Mouse (Mus musculus) telencephalon, adult 2 months (tissue): ENCODE results near the gene Vsig2.

ENCODE experiments used
- DNase-seq: peaks from one replicate; pipeline ENCODE4 v3.0.0-alpha.2; 2011; ENCODE audit warnings: low read depth, low spot score

Gene Vsig2

DNA sequence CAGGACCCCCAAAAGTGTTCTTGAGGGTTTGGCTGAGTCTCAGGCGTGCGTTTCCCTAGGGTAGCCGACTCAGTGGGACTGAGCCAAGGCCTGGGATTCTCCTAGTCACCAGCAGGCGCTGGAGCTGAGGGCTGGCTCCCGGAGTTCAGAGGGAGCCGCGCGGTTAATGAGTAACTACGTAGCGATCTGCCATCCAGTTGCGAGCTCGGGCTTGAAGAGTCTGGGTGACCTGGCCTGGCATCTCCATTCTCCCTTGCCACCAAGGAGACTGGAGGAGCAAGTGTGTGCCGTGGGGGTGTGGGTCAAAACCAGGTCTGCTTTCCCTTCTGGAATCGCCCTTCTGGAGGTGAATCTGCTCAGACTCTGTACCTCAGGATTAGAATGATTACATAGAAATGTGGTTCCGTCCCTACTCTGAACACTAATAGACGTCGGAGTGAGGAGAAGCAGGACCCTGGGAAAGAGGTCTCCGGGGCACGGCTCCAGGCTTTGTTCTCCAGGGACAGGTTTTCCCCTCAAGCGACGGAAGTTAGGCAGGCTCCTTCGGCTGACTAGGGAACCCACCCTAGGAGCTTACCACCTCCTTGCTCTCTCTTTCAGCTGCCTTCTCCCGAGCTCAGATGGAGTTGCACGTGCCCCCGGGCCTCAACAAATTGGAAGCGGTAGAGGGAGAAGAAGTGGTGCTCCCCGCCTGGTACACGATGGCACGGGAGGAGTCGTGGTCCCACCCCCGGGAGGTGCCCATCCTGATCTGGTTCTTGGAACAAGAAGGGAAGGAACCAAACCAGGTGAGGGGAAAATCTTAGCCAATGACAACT, 8.0 kb upstream of the Vsig2 start:
- DNase-seq = no peak

GRCm38 (mm10) chr9:37536851-37537250, 2.2 kb upstream of the Vsig2 start:
- no peak for DNase-seq

DNA sequence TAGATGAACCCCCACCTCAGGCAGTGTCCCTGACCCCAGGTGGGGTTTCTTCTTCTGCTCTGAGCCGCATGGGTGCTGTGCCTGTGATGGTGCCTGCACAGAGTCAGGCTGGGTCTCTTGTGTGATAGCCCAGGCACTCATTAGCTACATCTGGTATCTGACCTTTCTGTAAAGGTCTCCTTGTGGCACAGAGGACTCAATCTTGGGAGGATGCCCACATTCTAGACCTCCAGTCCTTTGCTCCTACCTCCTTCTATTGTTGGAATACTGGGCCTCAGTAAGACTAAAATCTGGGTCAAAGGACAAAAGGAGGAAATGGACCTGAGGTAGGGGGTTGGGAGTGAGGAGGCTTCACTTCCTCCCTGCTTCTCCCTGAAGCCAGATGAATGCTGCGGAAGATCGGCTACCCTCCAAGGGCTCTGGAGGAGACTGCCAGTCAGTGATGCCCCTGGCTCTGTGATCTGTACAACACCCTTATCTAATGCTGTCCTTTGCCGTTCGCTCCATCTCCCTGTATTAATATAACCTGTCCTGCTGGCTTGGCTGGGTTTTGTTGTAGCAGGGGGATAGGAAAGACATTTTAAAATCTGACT, 1.3 kb upstream of the Vsig2 start:
- DNase-seq = no peak

- no peak for DNase-seq
These were observed 1.2 kb downstream of the Vsig2 start for GRCm38 (mm10) chr9:37540226-37540625.

DNA sequence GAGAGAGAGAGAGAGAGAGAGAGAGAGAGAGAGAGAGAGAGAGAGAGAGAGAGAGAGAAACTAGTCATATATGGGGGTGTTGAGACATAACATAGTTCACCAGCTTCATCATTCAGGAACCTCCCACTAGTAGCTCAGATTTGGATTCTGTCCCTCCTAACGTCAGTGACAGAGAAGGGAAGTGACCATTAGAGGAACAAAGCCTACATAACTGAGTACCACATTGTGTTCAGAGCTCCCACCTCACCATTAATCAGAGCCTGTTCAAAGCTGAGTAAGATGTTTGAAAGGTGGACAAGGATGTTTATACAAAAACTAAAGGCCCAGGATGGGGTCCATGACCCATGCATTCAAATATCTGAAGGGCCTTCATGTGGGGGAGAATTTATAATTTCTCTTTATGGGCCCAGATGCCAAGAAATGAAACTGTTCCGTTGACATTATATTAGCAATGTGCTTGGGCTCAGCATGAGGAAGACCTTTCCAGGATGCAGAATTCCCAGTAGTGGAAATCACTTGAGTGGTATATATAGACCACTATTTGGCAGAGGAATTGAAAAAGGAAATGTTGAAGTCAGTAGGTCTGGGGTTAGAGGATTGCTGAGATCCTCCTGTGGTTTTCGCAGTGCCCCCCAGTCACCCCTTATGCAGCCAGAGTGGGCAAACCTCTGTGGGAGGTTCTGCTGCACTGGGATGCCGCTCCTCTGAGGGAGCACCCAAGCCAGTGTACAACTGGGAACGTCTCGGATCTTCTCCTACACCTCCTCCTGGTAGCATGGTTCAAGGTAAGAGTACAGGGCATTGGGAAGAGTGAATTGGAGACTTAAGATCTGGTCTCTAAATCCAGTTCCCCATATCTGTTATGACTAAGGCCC, 1.9 kb downstream of the Vsig2 start:
- no peak for DNase-seq

DNA sequence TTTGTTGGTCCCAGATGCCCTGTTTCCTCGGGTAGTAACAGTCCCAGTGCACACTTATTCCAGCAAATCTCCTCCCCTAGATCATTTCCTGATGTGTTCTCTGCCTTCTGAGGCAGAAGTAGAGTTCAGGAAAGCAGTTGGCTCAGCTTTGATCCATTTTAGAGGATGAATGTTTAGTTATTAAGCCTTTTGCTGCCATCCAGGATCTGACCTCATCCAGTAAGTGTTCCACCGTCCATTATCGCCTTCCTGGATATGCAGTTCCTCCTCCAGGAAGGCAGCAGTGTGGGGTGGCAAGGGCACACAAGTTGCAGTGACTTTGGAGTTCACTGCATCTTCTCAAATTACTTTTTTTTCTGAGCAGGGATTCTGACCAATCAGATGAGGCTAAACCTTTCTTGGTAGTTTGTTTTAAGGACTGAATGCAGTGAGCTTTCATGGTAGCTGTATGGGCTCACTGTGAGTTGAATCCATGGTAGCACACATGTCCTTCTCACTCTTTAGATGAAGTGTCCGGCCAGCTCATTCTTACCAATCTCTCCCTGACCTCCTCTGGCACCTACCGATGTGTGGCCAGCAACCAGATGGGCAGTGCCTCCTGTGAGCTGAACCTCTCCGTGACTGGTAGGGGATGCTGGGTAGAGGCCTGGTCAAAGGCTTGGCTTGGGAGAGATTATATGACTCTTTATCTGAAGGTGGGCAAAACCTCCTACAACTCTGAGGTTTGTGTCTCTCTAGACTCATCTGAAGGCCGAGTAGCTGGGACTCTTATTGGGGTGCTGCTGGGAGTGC, 3.0 kb downstream of the Vsig2 start:
- no peak for DNase-seq

DNA sequence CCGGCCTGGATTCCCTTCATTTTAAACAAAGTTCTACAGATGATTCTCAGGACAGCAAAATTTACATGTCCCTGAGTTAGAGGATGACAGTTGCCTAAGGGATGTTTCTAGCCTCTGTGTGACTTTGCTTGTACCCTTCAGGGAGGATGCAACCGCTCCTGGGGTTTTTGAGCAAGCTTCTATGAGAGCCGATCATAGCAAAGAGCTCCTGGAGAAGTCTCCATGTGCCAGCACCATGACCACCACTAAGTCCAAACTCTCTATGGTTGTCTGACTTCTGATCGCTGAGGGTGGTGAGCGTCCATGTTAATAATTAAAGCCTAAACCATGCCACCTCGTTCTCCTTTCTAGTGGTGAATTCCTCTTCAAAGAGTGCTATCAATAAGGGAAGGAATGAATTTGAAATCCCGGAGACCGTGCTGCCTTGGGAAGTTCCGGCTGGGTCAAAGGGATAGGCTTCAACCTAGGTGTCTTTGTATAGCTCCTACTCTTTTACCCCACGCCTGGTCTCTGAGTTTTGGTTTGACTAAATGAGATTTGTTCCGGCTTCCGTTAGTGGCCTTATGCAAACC, 4.9 kb downstream of the Vsig2 start:
- DNase-seq = no peak

- no peak for DNase-seq
These were observed 5.6 kb downstream of the Vsig2 start for GRCm38 (mm10) chr9:37544447-37545165.

DNA sequence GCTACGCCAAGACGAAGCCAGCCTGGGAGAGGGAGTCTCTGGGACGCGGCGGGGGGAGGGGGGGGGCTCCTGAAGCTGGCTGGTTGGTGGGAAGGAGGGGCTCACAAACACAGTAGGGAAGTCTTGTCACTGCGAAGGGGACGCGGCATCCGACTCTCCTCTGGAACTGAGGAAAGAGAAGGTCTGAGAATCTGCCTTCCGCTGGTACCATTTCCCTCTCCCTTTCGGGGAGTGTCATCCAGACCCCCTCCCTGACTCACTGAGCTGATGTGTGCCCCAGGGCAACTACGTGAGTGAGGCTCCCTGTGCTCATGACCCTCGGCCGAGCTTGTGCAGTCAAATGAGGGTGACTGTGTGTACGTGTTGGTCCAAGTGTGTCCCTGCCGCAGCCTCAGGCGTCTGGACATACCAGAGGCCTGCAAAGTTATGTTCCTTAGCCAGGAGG, 6.1 kb downstream of the Vsig2 start:
- DNase-seq = no peak

DNA sequence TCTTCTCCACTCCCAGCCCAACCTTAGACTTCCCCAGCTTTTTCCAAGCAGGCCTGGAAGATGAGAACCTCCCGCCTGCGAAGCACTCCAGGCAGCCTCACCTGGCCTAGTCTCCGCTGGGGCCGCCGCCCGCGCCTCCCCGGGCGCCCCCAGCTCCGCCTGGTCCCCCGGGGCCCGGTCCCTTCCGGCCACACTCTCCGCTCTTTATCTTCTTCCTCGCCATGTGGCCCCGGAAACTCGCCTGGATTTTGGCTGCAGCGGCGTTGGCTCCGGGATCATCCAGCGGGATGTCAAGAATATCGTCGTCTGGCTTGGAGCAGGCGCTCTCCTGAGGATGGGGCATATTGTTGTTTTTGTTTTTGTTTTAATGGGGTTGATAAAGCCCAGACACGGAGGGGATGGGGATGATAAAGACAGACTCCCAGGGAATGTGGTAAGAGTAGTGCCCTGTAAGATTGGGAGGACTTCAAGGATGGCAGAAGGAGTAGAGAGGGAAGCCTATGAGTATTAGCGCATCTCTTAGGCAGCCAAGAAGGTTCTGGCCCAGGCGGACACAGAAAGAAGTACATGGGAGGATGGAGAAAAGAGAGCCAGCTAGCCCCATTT, 6.9 kb downstream of the Vsig2 start:
- no peak for DNase-seq

GRCm38 (mm10) chr9:37546889-37547288, 7.8 kb downstream of the Vsig2 start:
- no peak for DNase-seq

GRCm38 (mm10) chr9:37550435-37550834, 11.4 kb downstream of the Vsig2 start:
- no peak for DNase-seq

- DNase-seq = no peak
These were observed 12.9 kb downstream of the Vsig2 start for GRCm38 (mm10) chr9:37551751-37552531.

DNA sequence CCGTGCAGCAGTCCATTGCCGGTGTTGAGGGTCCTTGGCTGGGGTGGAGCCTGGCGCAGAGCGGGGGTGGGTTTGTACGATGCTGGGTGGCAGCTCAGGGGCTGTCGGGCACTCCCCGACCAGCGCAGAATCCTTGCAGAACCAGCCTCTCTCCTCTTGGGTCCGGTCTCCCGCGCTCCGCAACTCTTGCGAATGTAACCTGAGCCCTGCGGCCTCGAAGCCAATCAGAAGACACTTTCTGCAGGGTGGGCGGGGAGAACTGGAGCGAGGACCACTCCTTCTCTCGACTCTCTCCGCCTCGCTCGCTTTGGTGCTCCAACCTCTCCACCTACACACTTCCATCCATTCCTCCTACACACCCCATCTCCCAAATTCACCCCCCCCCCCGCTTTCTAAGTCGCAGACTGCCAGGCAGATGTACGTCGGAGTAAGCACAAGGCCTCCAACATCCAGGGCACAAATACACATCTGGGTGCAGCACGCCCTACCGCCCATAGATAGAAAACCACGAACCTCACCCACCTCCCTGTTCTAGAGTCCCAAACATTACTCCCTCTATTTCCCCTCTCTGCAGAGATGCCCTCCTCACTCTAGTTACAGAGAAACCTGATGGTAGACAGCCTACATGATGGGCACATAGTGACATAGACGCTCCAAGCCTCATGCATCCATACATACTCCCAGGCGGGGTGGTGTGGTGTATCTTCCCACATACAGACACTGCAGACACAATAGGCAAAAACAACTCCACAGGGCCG, 13.7 kb downstream of the Vsig2 start, which contains the start of gene Nrgn:
TSS of gene Nrgn (minus strand) at position 369 of the 758 bp plus-strand sequence.
- DNase-seq = peak; percentile 95

GRCm38 (mm10) chr9:37554279-37554678, 15.2 kb downstream of the Vsig2 start:
- no peak for DNase-seq

GRCm38 (mm10) chr9:37554838-37555748, 16.0 kb downstream of the Vsig2 start, which contains the start of gene Siae:
Siae (plus strand) TSS chr9:37555698.
- peak; percentile 72 for DNase-seq

- DNase-seq = peak; percentile 69
These were observed 17.3 kb downstream of the Vsig2 start for GRCm38 (mm10) chr9:37556366-37556765.
